Comparison of ENCODE assay signal across 10 mouse cellular contexts in the genomic region with DNA sequence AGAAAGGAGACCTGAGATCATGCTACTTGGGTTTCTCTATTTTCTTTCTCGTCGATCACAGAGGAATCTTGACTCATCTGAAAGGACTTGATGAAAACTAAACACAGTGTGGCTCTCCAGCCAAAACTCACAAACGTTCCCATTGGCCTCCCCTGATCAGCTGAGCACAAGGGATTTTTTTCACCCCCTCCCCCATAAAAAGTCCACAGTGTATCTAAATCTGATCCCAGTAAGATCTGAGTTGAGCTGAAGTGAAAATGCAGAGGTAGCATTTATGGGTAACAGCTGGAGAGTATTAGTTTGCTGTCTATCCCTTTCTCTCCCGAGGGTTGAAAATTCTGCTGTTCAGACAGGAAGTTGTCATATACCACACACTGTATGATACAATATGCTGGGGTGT. TPM values are rescaled to one million over a fixed set of nuclear protein-coding genes. Genes with fewer than 3 reads are reported as not detected.
DNase-seq lines count a peak whose midpoint lies in the region; ATAC-seq and TF ChIP-seq lines count a peak whose summit lies in the region.
"Had no signal": no experiment of that assay in that cellular context is flagged by ENCODE, and none has a peak within 500 bp of the region (broad histone marks: within the 10 kb centered on the region; RNA-seq: fewer than 3 reads in every experiment).

No protein-coding gene starts in this region.

- no peak for ATAC-seq in liver, embryonic 11.5 days (replicated peaks; ENCODE audit: low FRiP score)
- ATAC-seq in liver, postnatal 0 days, result no peak
- no peak for ATAC-seq in intestine, embryonic 16.5 days
- no peak for ATAC-seq in neural tube, embryonic 14.5 days (ENCODE audit: low read depth)

- peak; percentile 25 for DNase-seq in embryo, embryonic 11 days
- no peak for DNase-seq in embryo, embryonic 10 days (ENCODE audit: low spot score)
- DNase-seq in liver, embryonic 11.5 days (ENCODE audit: low spot score), result no peak
- DNase-seq in liver, postnatal 0 days, result no peak
- no peak for DNase-seq in testis, postnatal 14 days (ENCODE audit: low spot score)
- DNase-seq in cerebellum, postnatal 10 days, result no peak
- DNase-seq: kidney, postnatal 10 days had no signal

- no peak for TF ChIP-seq EP300 in liver, postnatal 0 days (IDR thresholded peaks at IDR 0.05; ENCODE audit: low read depth)

- no peak for TF ChIP-seq CTCF in liver, postnatal 0 days (IDR thresholded peaks at IDR 0.05; ENCODE audit: low read depth)

- WGBS in liver, embryonic 11.5 days, result 56% methylated on average over 4 of the region's 4 CpGs
- 48% methylated on average over 4 of the region's 4 CpGs for WGBS in liver, postnatal 0 days (ENCODE audit: insufficient replicate concordance)
- WGBS in intestine, embryonic 16.5 days, result 37% methylated on average over 4 of the region's 4 CpGs
- 45% methylated on average over 4 of the region's 4 CpGs for WGBS in neural tube, embryonic 14.5 days

- H3K9ac ChIP-seq in liver, embryonic 11.5 days (ENCODE audit: low read depth, low read length), result no peak overlapping the region
- no peak overlapping the region for H3K9ac ChIP-seq in liver, postnatal 0 days (replicated peaks)
- no peak overlapping the region for H3K9ac ChIP-seq in intestine, embryonic 16.5 days (ENCODE audit: low read depth, low read length)
- no peak overlapping the region for H3K9ac ChIP-seq in neural tube, embryonic 14.5 days (replicated peaks; ENCODE audit: low read depth, low read length)
- H3K9ac ChIP-seq: liver, embryonic 15.5 days had no signal

- no peaks in the 10 kb centered on the region for H3K36me3 ChIP-seq in liver, embryonic 11.5 days (ENCODE audit: control insufficient read depth, insufficient read depth, low read length)
- no peaks in the 10 kb centered on the region for H3K36me3 ChIP-seq in liver, postnatal 0 days (replicated peaks; ENCODE audit: insufficient read depth, low read length)
- no peaks in the 10 kb centered on the region for H3K36me3 ChIP-seq in intestine, embryonic 16.5 days (ENCODE audit: control insufficient read depth, insufficient read depth, low read length)
- no peaks in the 10 kb centered on the region for H3K36me3 ChIP-seq in neural tube, embryonic 14.5 days (ENCODE audit: control insufficient read depth, insufficient read depth, low read length)
- H3K36me3 ChIP-seq: liver, embryonic 15.5 days had no signal

- H3K27ac ChIP-seq in liver, embryonic 11.5 days (ENCODE audit: low read depth, low read length), result no peak overlapping the region
- no peak overlapping the region for H3K27ac ChIP-seq in liver, postnatal 0 days (ENCODE audit: low read depth)
- H3K27ac ChIP-seq in intestine, embryonic 16.5 days (ENCODE audit: low read length), result no peak overlapping the region
- no peak overlapping the region for H3K27ac ChIP-seq in neural tube, embryonic 14.5 days (ENCODE audit: low read depth, low read length)
- H3K27ac ChIP-seq: liver, embryonic 15.5 days had no signal

- H3K9me3 ChIP-seq in liver, embryonic 11.5 days (ENCODE audit: control insufficient read depth, low read length), result no peaks in the 10 kb centered on the region
- no peaks in the 10 kb centered on the region for H3K9me3 ChIP-seq in liver, postnatal 0 days (ENCODE audit: low read length)
- no peaks in the 10 kb centered on the region for H3K9me3 ChIP-seq in intestine, embryonic 16.5 days (ENCODE audit: control insufficient read depth, low read length)
- H3K9me3 ChIP-seq in neural tube, embryonic 14.5 days (ENCODE audit: control insufficient read depth, low read length), result no peaks in the 10 kb centered on the region
- H3K9me3 ChIP-seq: liver, embryonic 15.5 days had no signal

- H3K27me3 ChIP-seq in liver, embryonic 11.5 days (replicated peaks; ENCODE audit: control insufficient read depth, insufficient read depth, low read length), result peaks cover 20% of the 10 kb centered on the region
- H3K27me3 ChIP-seq in liver, postnatal 0 days (ENCODE audit: insufficient read depth, low read length), result peaks cover 21% of the 10 kb centered on the region
- no peaks in the 10 kb centered on the region for H3K27me3 ChIP-seq in intestine, embryonic 16.5 days (replicated peaks; ENCODE audit: control insufficient read depth, insufficient read depth, low read length)
- H3K27me3 ChIP-seq in neural tube, embryonic 14.5 days (ENCODE audit: control insufficient read depth, insufficient read depth, low read length), result no peaks in the 10 kb centered on the region

- H3K4me2 ChIP-seq in liver, embryonic 11.5 days, result peak overlapping the region; percentile 40
- H3K4me2 ChIP-seq in liver, postnatal 0 days (ENCODE audit: low read depth, low read length), result no peak overlapping the region
- peak overlapping the region; percentile 9; the same call in 1 of the 2 replicates for H3K4me2 ChIP-seq in intestine, embryonic 16.5 days (ENCODE audit: low read depth, low read length)
- peak overlapping the region; percentile 36 for H3K4me2 ChIP-seq in neural tube, embryonic 14.5 days (ENCODE audit: low read depth, low read length)
- H3K4me2 ChIP-seq: liver, embryonic 15.5 days had no signal

- H3K4me1 ChIP-seq in liver, embryonic 11.5 days (replicated peaks; ENCODE audit: control insufficient read depth, insufficient read depth, low read length), result no peaks in the 10 kb centered on the region
- H3K4me1 ChIP-seq in liver, postnatal 0 days (ENCODE audit: insufficient read depth), result 0 out of 2 replicates have a peak, but pooled peaks cover 8% of the 10 kb centered on the region
- H3K4me1 ChIP-seq in intestine, embryonic 16.5 days (ENCODE audit: control insufficient read depth, insufficient read depth, low read length), result peaks cover 4% of the 10 kb centered on the region; the same call in 1 of the 2 replicates
- H3K4me1 ChIP-seq in neural tube, embryonic 14.5 days (ENCODE audit: control insufficient read depth, insufficient read depth, low read length), result peaks cover 11% of the 10 kb centered on the region
- H3K4me1 ChIP-seq: liver, embryonic 15.5 days had no signal

- no peak overlapping the region for H3K4me3 ChIP-seq in liver, embryonic 11.5 days (ENCODE audit: low read depth, low read length)
- H3K4me3 ChIP-seq in liver, postnatal 0 days (ENCODE audit: low read depth, low read length), result no peak overlapping the region
- H3K4me3 ChIP-seq in intestine, embryonic 16.5 days (ENCODE audit: low read length), result peak overlapping the region; percentile 2
- 0 out of 2 replicates have a peak overlapping the region, but pooled peaks have one; percentile 81 for H3K4me3 ChIP-seq in neural tube, embryonic 14.5 days (ENCODE audit: low read depth, low read length)
- H3K4me3 ChIP-seq: liver, embryonic 15.5 days had no signal

RNA-seq across cellular contexts. Expression of a gene that starts 2.2 kb away (rescaled TPM):
- 8.2 and 9.3 TPM in 2 replicates for polyA plus RNA-seq in liver, embryonic 11.5 days (2014; fragmentation: Nextera tagmentation; extraction: Ambion mirVana)
- 0.95 and 1.0 TPM in 2 replicates for polyA plus RNA-seq in liver, postnatal 0 days (2015; fragmentation: Nextera tagmentation; extraction: Ambion mirVana)
- 7.9 and 8.0 TPM in 2 replicates for polyA plus RNA-seq in intestine, embryonic 16.5 days (2015; fragmentation: Nextera tagmentation; extraction: Ambion mirVana)
- polyA plus RNA-seq in neural tube, embryonic 14.5 days (2014; fragmentation: Nextera tagmentation; extraction: Ambion mirVana), result 14.4 and 15.9 TPM in 2 replicates

Comparison
In these comparisons a context has a peak if more than half of its experiments do, and no peak if none do; other contexts are left out.
1. H3K4me3 ChIP-seq: peak in intestine, embryonic 16.5 days (single experiment) and neural tube, embryonic 14.5 days (single experiment); none in liver, embryonic 11.5 days (single experiment) and liver, postnatal 0 days (single experiment).